Mouse (Mus musculus) small intestine, adult 2 months (tissue): ENCODE measurements around the gene Cyp2e1. TPM values are rescaled to one million over a fixed set of nuclear protein-coding genes. Genes with fewer than 3 reads are reported as not detected.
"Not testable (repeated sequence)": the region's sequence is repeated elsewhere in the genome, so short reads cannot be mapped to it uniquely, and the experiment has no call there.

Experiments used
- H3K27ac ChIP-seq: fragments of 200-500 bp; 2 replicates; pipeline ENCODE4 v1.5.1; 2012; ENCODE audit warnings: low read depth, low read length, control low read depth, inconsistent platforms; ENCODE audit not compliant: insufficient read depth
- H3K27me3 ChIP-seq: fragments of 200-500 bp; 2 replicates; pipeline ENCODE4 v1.6.1; 2012; ENCODE audit warnings: mild to moderate bottlenecking, moderate library complexity, low read length, inconsistent platforms; ENCODE audit not compliant: control insufficient read depth, insufficient read depth
- H3K36me3 ChIP-seq: fragments of 200-500 bp; 2 replicates; pipeline ENCODE4 v1.6.1; 2012; ENCODE audit warnings: mild to moderate bottlenecking, low read length, control low read depth, inconsistent platforms; ENCODE audit not compliant: control insufficient read depth, insufficient read depth
- H3K4me1 ChIP-seq: fragments of 200-500 bp; 2 replicates; pipeline ENCODE4 v1.6.1; 2012; ENCODE audit warnings: low read length, inconsistent platforms, mixed read lengths; ENCODE audit not compliant: control insufficient read depth, insufficient read depth, insufficient read length
- H3K4me3 ChIP-seq: fragments of 200-500 bp; 2 replicates; pipeline ENCODE4 v1.5.1; 2012; ENCODE audit warnings: low read depth, mild to moderate bottlenecking, control low read depth, inconsistent platforms, low read length, moderate library complexity
- CTCF ChIP-seq: fragments of 200-500 bp; IDR thresholded peaks from 2 replicates; pipeline ENCODE4 v1.5.1; 2012; ENCODE audit warnings: low read depth, mild to moderate bottlenecking, control low read depth, inconsistent platforms, low read length, moderate library complexity, mixed read lengths; ENCODE audit not compliant: insufficient replicate concordance, insufficient read length; ENCODE audit errors: extremely low read depth
- POLR2A ChIP-seq: fragments of 200-500 bp; IDR thresholded peaks from 2 replicates; pipeline ENCODE4 v1.6.1; 2012; ENCODE audit warnings: low read depth, mild to moderate bottlenecking, control low read depth, inconsistent platforms, low read length, moderate library complexity
- WGBS: fragments of 180-500 bp; shearing (Covaris S2); methylation state at CpG from one replicate; pipeline ENCODE4 v1.1.7; 2018; 5-methylcytosine and 5-hydroxymethylcytosine counted together
- polyA plus RNA-seq: library from polyadenylated mRNA; depleted of rRNA; stranded (reverse); fragments of >200 nt; gene quantifications from 2 replicates; pipeline ENCODE4 v1.2.3, GENCODE M21; 2012

The Cyp2e1 gene
- polyA plus RNA-seq, 1 experiment = 0.09 TPM

GRCm38 (mm10) chr7:140748116-140748826, 15.3 kb upstream of the Cyp2e1 start:
- 75% methylated on average over 6 of the region's 6 CpGs for WGBS
- no peaks in the 10 kb centered on the region for H3K27me3 ChIP-seq
- H3K4me3 ChIP-seq = no peak overlapping the region
- no peak for TF ChIP-seq POLR2A
- TF ChIP-seq CTCF = no peak
- H3K36me3 ChIP-seq = no peaks in the 10 kb centered on the region
- no peak overlapping the region for H3K27ac ChIP-seq
- no peaks in the 10 kb centered on the region for H3K4me1 ChIP-seq

DNA sequence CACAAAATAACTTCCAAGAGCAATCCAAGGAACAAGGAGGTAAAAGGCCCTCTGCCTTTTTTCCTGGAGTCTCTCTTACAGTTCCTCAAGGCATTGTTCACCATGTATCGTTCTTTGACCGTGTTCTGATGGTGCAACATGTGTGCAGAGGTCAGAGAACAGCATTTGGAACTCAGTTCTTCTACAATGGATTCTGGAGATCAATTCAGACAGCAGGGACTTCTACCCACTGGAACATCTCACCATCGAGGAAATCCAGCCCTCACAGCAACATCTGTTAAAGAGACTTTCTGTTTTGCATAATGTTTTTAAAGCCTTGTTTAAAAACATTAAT, 14.7 kb upstream of the Cyp2e1 start:
- no peaks in the 10 kb centered on the region for H3K4me1 ChIP-seq
- TF ChIP-seq CTCF = no peak
- TF ChIP-seq POLR2A = no peak
- no peak overlapping the region for H3K27ac ChIP-seq
- WGBS = 78% methylated on average over 3 of the region's 3 CpGs
- H3K4me3 ChIP-seq = no peak overlapping the region
- no peaks in the 10 kb centered on the region for H3K36me3 ChIP-seq
- no peaks in the 10 kb centered on the region for H3K27me3 ChIP-seq

- Histone ChIP-seq H3K27me3 (no peaks in the 10 kb centered on the region), H3K4me1 (no peaks in the 10 kb centered on the region), H3K36me3 (no peaks in the 10 kb centered on the region), H3K27ac (no peak overlapping the region), H3K4me3 (no peak overlapping the region)
- TF ChIP-seq POLR2A (no peak), CTCF (no peak)
These were observed 9.0 kb upstream of the Cyp2e1 start for GRCm38 (mm10) chr7:140754556-140754955.

DNA sequence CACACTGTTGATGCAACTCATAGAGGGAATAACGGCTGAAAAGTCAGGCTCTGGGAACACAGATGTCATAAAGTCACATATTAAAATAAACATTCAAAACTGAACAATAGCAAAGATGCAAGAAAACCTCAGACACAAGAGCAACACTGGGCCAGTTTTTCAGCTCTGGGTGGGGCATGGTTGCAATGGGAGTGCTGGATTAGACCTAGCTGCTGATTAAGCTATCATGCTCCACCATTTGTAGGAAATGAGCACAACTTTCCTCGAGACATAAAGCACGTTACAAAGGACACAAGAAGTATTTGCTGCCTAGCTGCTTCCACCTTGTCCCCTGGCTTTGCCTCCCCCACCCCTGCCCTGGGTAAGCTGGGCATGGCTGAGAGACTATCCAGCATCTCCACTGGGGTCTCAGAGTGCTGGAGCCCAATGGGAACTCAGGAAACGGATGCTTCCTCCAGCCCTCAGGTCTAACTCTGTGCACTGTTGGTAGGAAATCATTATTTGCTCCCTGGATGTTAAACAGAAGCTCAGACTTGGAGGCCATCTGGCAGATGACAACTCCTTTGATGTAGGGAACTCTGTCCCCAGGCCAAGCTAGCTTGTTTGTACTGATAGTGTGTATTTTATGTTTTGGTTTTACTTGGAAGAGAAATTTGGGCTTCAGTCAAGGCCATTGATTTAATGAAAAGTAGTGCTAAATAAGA, 7.2 kb upstream of the Cyp2e1 start:
- TF ChIP-seq POLR2A = no peak
- no peak for TF ChIP-seq CTCF
- no peak overlapping the region for H3K27ac ChIP-seq
- no peak overlapping the region for H3K4me3 ChIP-seq
- WGBS = 49% methylated on average over 4 of the region's 4 CpGs
- no peaks in the 10 kb centered on the region for H3K36me3 ChIP-seq
- H3K4me1 ChIP-seq = no peaks in the 10 kb centered on the region
- H3K27me3 ChIP-seq = no peaks in the 10 kb centered on the region

DNA sequence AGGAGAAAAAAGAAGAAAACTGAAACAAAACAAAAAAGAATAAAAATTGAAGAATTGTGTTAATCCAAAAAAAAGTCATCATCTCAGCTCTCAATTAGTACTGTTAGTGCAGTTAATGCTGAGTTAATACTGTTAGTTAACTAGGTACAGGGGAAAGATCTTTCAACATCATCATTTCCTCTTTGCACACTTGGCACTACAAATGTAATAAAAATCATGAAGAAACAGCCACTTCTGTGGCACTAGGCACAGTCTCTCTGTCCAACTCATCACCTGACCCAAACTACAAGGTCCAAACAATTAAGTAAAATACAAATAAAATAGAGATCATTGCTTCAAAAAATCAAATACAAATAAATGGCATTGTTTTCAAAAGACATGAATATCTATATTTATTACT, 2.9 kb upstream of the Cyp2e1 start:
- TF ChIP-seq CTCF = no peak
- no peak for TF ChIP-seq POLR2A
- Histone ChIP-seq H3K4me3 (no peak overlapping the region), H3K27me3 (no peaks in the 10 kb centered on the region), H3K4me1 (peaks cover 2% of the 10 kb centered on the region; the same call in 1 of the 2 replicates), H3K27ac (no peak overlapping the region), H3K36me3 (no peaks in the 10 kb centered on the region)

- H3K27ac ChIP-seq, H3K4me3 ChIP-seq, H3K36me3 ChIP-seq, H3K27me3 ChIP-seq, H3K4me1 ChIP-seq: not testable (repeated sequence)
- 68% methylated on average over 1 of the region's 1 CpGs for WGBS
These were observed 1.9 kb downstream of the Cyp2e1 start for GRCm38 (mm10) chr7:140765391-140765790.

DNA sequence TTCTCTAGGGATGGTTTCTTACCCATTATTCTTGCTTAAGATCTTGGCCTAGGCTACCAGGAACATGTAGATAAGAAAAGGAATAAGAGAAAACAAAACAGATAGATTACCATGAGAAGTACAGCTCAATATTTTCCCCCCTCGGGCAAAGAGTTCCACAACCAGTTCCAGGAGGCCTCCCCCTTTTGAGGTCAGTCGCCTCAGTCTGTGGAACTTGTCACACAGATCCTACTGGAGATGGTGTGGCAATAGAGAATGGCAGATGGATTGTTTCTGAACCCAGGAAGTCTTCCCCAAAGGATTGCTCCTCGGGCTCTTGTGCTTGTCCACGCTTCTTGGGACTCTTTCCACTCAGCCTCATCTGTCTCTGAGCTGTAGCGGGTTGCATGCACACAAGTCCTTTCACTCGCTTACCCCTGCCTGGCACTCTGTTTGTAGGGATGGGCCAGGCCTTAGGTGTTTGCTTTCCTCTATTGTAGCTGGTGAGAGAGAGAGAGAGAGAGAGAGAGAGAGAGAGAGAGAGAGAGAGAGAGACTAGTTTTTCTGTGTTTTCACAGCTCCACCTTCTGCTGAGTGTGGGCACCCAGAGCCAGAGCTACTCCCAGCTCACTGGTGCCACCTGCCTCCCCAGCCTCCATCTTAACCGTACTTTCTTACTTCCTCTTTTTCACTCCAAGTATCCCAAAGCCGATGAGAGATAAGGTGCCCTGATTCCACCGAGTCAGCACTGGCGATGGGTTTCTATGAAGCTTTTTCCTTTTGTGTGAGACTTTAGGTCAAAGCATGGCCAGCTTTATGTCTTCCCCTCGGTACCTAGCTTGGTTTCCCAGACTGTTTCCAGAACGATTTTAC, 2.6 kb downstream of the Cyp2e1 start:
- H3K27ac ChIP-seq = no peak overlapping the region
- 35% methylated on average over 12 of the region's 12 CpGs for WGBS
- H3K27me3 ChIP-seq = no peaks in the 10 kb centered on the region
- H3K4me1 ChIP-seq = peaks cover 2% of the 10 kb centered on the region; the same call in 1 of the 2 replicates
- H3K4me3 ChIP-seq = no peak overlapping the region
- no peaks in the 10 kb centered on the region for H3K36me3 ChIP-seq
- no peak for TF ChIP-seq POLR2A
- TF ChIP-seq CTCF = no peak

DNA sequence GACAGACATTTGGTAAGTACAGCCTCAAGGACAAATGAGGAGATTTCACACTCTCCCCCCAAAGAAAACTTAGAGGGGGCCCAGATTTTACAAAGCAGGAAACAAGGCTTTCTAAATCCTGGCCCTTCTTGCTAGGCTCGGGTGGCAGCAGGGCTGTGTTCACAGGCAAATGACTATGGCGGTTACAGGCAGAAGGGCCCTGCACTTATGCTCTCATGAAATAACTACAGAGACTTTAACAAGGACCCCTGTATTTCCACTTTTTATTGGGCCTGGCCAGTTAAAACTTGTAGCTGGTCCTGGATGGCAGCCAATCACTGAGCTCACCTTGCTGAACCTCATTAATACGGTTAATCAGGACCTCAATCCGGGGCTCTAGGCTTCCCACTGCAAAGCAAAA, 17.0 kb downstream of the Cyp2e1 start:
- Histone ChIP-seq H3K27me3 (no peaks in the 10 kb centered on the region), H3K27ac (no peak overlapping the region), H3K4me3 (no peak overlapping the region), H3K36me3 (no peaks in the 10 kb centered on the region), H3K4me1 (no peaks in the 10 kb centered on the region)
- 69% methylated on average over 4 of the region's 4 CpGs for WGBS
- TF ChIP-seq CTCF = no peak
- TF ChIP-seq POLR2A = no peak
